Mouse (Mus musculus): ENCODE results near the gene Chl1.

The Chl1 gene

GRCm38 (mm10) chr6:103510392-103511289 lies at the start of gene Chl1:
Gene Chl1 (plus strand): TSS chr6:103510586.
- DNase-seq = no peak

- no peak for DNase-seq
Measured at GRCm38 (mm10) chr6:103465479-103466080, 44.8 kb upstream of the Chl1 start.

- no peak for DNase-seq
Measured at GRCm38 (mm10) chr6:103473316-103473715, 37.1 kb upstream of the Chl1 start.

GRCm38 (mm10) chr6:103487199-103487598 lies 23.2 kb upstream of the Chl1 start:
- DNase-seq = no peak

GRCm38 (mm10) chr6:103498404-103498803 lies 12.0 kb upstream of the Chl1 start:
- DNase-seq = no peak

- no peak for DNase-seq
Measured at GRCm38 (mm10) chr6:103504065-103504464, 6.3 kb upstream of the Chl1 start.

- DNase-seq = no peak
Measured at GRCm38 (mm10) chr6:103507751-103508575, 2.4 kb upstream of the Chl1 start.

- DNase-seq = no peak
Measured at GRCm38 (mm10) chr6:103509596-103509995, 790 bp upstream of the Chl1 start.

GRCm38 (mm10) chr6:103511290-103511971 lies 1.0 kb downstream of the Chl1 start:
- no peak for DNase-seq

- no peak for DNase-seq
Measured at GRCm38 (mm10) chr6:103511972-103512565, 1.7 kb downstream of the Chl1 start.

- no peak for DNase-seq
Measured at GRCm38 (mm10) chr6:103512911-103513321, 2.5 kb downstream of the Chl1 start.

- no peak for DNase-seq
Measured at GRCm38 (mm10) chr6:103513621-103514241, 3.3 kb downstream of the Chl1 start.

- no peak for DNase-seq
Measured at GRCm38 (mm10) chr6:103514346-103514745, 4.0 kb downstream of the Chl1 start.

- no peak for DNase-seq
Measured at GRCm38 (mm10) chr6:103514756-103515155, 4.4 kb downstream of the Chl1 start.

GRCm38 (mm10) chr6:103519596-103519995 lies 9.2 kb downstream of the Chl1 start:
- DNase-seq = no peak

- no peak for DNase-seq
Measured at GRCm38 (mm10) chr6:103525326-103526024, 15.1 kb downstream of the Chl1 start.

GRCm38 (mm10) chr6:103526945-103527777 lies 16.8 kb downstream of the Chl1 start:
- no peak for DNase-seq

GRCm38 (mm10) chr6:103533048-103533447 lies 22.7 kb downstream of the Chl1 start:
- no peak for DNase-seq

- DNase-seq = no peak
Measured at GRCm38 (mm10) chr6:103534027-103534426, 23.6 kb downstream of the Chl1 start.

GRCm38 (mm10) chr6:103542576-103542975 lies 32.2 kb downstream of the Chl1 start:
- no peak for DNase-seq

Data from B cell, adult 2 months (primary cell).